Mouse (Mus musculus) E14TG2a.4 (cell line): ENCODE measurements around the gene Pax3.

Experiments used
- CTCF ChIP-seq: conservative IDR thresholded peaks from 2 replicates; pipeline ENCODE4 v1.5.1; 2014; ENCODE audit warnings: low read length
- NANOG ChIP-seq: IDR thresholded peaks from 2 replicates; pipeline ENCODE4 v1.6.1; 2014; ENCODE audit warnings: borderline replicate concordance, low read length, mixed read lengths

GRCm38 (mm10) chr1:78211041-78211440 lies 14.1 kb upstream of the Pax3 start:
- TF ChIP-seq CTCF = no peak
- TF ChIP-seq NANOG = no peak
